Mouse (Mus musculus): ENCODE measurements at regions not wholly inside any gene's neighbourhood (a gene's known extent, or its start where the extent isn't known, plus 50 kb on each side); places are given as distances from the start of the nearest gene placed in this dataset.
"Not testable (repeated sequence)": the region's sequence is repeated elsewhere in the genome, so short reads cannot be mapped to it uniquely, and the experiment has no call there.

- DNase-seq (ENCODE audit: low read depth, low spot score): no peak
Observed at GRCm38 (mm10) chr2:123887587-123887986, 202.2 kb upstream of the Sema6d start.

- not testable (repeated sequence) for DNase-seq (ENCODE audit: low read depth, low spot score)
Observed at GRCm38 (mm10) chr2:123911921-123912320, 177.8 kb upstream of the Sema6d start.

DNA sequence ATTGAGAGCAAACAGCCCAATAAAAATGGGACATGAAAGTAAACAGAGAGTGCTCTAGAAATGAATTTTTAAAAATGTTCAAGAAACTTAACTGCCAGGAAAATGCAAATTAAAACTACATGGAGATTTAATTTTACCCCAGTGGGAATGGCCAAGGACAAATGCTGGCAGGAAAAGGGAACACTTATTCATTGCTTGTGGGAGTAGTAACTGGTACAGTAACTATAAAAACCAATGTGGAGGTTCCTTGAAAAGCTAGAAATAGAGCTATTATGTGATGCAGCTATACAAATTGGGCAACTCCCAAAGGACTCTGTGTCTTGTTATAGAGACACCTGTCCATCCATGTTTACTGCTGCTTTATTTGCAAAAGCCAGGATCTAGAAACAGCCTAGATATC, 175.7 kb upstream of the Sema6d start:
- DNase-seq (ENCODE audit: low read depth, low spot score): peak; percentile 75

GRCm38 (mm10) chr2:123920418-123920817, 169.4 kb upstream of the Sema6d start:
- DNase-seq (ENCODE audit: low read depth, low spot score): peak; percentile 71

- peak; percentile 35 for DNase-seq (ENCODE audit: low read depth, low spot score)
Observed at GRCm38 (mm10) chr2:123928066-123928465, 161.7 kb upstream of the Sema6d start.

GRCm38 (mm10) chr2:123936896-123937295, 152.9 kb upstream of the Sema6d start:
- peak; percentile 38 for DNase-seq (ENCODE audit: low read depth, low spot score)

DNA sequence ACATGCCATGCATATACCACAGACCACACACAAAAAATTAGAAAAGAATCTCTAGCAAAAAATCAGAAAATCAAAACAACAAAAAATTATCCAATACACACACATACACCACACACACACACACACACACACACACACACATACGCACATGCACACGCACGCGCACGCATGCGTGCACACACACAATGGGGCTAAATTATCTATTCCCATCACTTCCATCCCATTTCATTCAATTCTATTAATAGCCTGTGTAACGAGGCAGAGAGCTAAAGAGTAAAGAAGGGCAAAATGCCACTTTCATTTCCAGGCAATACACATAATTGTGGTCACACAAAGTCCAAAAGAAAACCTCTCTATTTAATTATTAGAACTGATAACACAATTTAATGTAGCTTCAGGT, 126.2 kb upstream of the Sema6d start:
- no peak for DNase-seq (ENCODE audit: low read depth, low spot score)

DNA sequence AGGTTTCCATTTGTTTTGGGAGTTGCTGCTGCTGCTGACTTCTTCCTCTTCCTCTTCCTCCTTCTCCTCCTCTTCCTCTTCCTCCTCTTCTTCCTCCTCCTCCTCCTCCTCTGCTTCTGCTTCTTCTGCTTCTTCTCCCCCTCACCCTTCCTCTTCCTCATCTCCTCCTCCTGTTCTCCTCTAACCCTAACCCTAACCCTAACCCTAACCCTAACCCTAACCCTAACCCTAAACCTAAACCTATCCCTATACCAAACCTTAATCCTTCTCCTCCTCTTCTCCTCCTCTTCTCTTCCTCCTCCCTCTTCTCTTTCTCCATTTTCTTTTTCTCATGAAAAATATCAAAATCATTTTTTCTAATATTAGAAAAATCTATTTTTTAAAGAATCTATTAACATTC, 86.3 kb upstream of the Sema6d start:
- DNase-seq (ENCODE audit: low read depth, low spot score): no peak

DNA sequence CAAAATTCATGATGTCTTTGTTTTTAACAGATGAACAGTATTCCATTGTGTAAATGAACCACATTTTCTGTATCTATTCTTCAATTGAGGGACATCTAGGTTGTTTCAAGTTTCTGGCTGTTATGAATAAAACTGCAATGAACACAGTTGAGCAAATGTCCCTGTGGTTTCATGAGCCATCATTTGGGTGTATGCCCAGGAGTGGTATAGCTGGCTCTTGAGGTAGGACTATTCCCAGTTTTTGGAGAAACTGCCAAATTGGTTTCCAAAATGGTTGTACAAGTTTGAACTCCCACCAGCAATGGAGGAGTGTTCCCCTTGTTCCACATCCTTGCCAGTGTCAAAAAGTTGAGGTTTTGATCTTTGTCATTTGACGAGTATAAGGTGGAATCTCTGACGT, 74.2 kb upstream of the Sema6d start:
- peak; percentile 70 for DNase-seq (ENCODE audit: low read depth, low spot score)

Data from brain, adult 2 months (tissue).